Mouse (Mus musculus) cerebellum, adult 2 months (tissue): ENCODE measurements around the gene Ccdc92b.

Experiments used
- CTCF ChIP-seq: fragments of 200-500 bp; IDR thresholded peaks from 2 replicates; pipeline ENCODE4 v1.5.1; 2011; ENCODE audit warnings: low read depth, mild to moderate bottlenecking, control low read depth, low read length, moderate library complexity, borderline replicate concordance; ENCODE audit not compliant: insufficient read depth
- POLR2A ChIP-seq: fragments of 200-500 bp; IDR thresholded peaks from 2 replicates; pipeline ENCODE4 v1.6.1; 2011; ENCODE audit warnings: low read length, control low read depth, borderline replicate concordance; ENCODE audit not compliant: insufficient read depth

- TF ChIP-seq CTCF (no peak), POLR2A (no peak)
These were observed 8.7 kb upstream of the Ccdc92b start, which contains the start of gene Rap1gap2 for GRCm38 (mm10) chr11:74610545-74611176.
